Mouse (Mus musculus) heart, adult 2 months (tissue): ENCODE results near the gene Slc50a1.

ENCODE experiments used
- CTCF ChIP-seq: fragments of 200-600 bp; IDR thresholded peaks from 2 replicates; pipeline ENCODE4 v1.8.1; 2022; ENCODE audit warnings: antibody characterized with exemption, mild to moderate bottlenecking, moderate library complexity
- EP300 ChIP-seq: fragments of 200-500 bp; IDR thresholded peaks from 2 replicates; pipeline ENCODE4 v1.6.1; 2011; ENCODE audit warnings: low read depth, low read length, control low read depth; ENCODE audit not compliant: insufficient read depth
- POLR2A ChIP-seq: fragments of 200-500 bp; IDR thresholded peaks from 2 replicates; pipeline ENCODE4 v1.6.1; 2011; ENCODE audit warnings: mild to moderate bottlenecking, low read depth, low read length, control low read depth; ENCODE audit not compliant: insufficient read depth

GRCm38 (mm10) chr3:89236516-89236915 is 33.9 kb downstream of the Slc50a1 start:
- TF ChIP-seq CTCF (no peak), POLR2A (no peak), EP300 (no peak)
